Mouse (Mus musculus) liver, embryonic 14.5 days (tissue): ENCODE measurements at regions not wholly inside any gene's neighbourhood (a gene's known extent, or its start where the extent isn't known, plus 50 kb on each side); places are given as distances from the start of the nearest gene placed in this dataset.

Experiments
- CTCF ChIP-seq: IDR thresholded peaks from 2 replicates; pipeline ENCODE4 v1.5.1; 2016; ENCODE audit warnings: antibody characterized with exemption, low read depth, control low read depth
- EP300 ChIP-seq: IDR thresholded peaks from 2 replicates; pipeline ENCODE4 v1.6.1; 2016; ENCODE audit warnings: antibody characterized with exemption, low read depth

GRCm38 (mm10) chr8:126528434-126529080, 53.7 kb upstream of the Tarbp1 start:
- TF ChIP-seq CTCF (no peak), EP300 (no peak)
